Mouse (Mus musculus): ENCODE measurements around the gene Ppp1r9a.
A peak's percentile ranks its signal among the peaks of the same experiment; 100 is the strongest.

The Ppp1r9a gene

GRCm38 (mm10) chr6:5100347-5100746 lies 197.6 kb downstream of the Ppp1r9a start:
- no peak for DNase-seq (ENCODE audit: low spot score in 2 of 2)

GRCm38 (mm10) chr6:5102741-5103140 lies 200.0 kb downstream of the Ppp1r9a start:
- no peak for DNase-seq (ENCODE audit: low spot score in 2 of 2)

DNA sequence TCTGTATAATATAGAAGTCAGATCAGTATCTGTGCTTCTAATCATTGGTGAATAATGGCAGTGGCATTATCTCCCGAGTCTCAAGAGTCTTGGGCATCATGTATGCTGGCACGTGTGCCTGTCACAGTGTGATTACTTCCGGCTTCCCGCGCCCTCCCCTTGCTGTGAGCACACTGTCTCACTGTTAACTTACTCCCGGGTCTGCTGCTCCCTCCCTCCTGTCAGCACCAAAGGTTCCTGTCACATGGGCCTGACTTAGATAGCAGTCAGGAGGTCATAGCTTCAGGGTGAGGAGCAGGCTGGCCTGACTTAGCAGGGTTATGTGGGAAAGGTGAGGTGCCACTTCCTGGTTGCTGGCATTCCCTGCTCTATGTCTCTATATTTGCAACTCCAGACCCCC lies 201.1 kb downstream of the Ppp1r9a start:
- no peak for DNase-seq (ENCODE audit: low spot score in 2 of 2)

GRCm38 (mm10) chr6:5104238-5104637 lies 201.5 kb downstream of the Ppp1r9a start:
- DNase-seq (ENCODE audit: low spot score in 2 of 2) = no peak

GRCm38 (mm10) chr6:5108494-5108893 lies 205.8 kb downstream of the Ppp1r9a start:
- no peak for DNase-seq (ENCODE audit: low spot score in 2 of 2)

DNA sequence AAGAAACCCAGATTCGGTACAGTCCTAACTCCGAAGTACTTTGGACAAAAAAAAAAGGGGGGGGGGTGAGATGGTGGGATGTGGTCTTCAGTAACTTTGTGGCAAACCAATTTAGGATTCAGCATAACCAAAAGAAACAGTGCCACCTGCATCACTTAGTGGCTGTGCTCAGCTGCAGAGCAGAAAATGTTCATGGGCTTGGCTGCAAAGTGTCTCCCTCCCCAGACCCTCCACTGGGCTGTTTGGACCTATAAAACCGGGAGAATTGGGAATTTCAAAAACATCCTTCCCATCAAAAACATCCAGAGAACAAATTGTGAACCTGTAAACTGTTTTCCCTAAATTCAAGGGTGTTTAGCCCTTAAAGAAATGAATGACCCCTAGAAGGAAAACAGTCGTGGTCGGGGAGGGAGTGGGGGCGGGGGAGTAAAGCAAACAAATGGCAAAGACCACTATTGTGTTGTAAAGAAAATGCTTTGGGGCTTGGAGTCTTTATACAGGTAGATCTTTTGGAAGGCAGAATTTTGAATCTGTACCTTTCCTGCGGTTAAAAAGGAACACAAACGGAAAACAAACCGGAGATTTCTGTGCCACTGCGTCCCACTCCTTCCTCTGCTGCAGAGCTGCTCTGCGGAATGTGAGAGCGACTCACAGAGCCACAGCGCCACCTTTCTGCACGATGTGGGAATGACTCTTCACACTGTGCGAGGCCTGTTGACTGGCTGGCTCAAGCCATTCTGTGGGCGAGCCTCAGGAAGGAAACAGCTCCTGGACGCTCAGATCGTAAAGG lies 207.4 kb downstream of the Ppp1r9a start:
- peak; percentile 73 to 94 for DNase-seq (ENCODE audit: low spot score in 2 of 2)

DNA sequence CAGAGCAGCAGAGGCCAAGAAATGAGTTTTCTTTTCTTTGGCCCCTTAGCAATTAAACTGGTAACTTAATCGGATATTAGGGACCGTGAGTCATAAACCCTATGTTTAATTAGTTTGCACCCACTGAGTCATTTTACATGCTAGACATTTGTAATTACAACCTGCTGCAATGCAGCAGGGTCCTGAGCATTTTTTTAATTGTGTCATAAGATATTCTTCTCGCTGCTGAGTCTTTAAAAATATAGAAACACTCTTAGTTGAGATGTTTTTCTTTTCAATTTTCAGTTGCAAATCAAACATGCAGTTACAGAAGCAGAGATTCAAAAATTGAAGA lies 208.0 kb downstream of the Ppp1r9a start:
- no peak for DNase-seq (ENCODE audit: low spot score in 2 of 2)

- no peak for DNase-seq (ENCODE audit: low spot score in 2 of 2)
Measured at GRCm38 (mm10) chr6:5113103-5113502, 210.4 kb downstream of the Ppp1r9a start.

GRCm38 (mm10) chr6:5113734-5114133 lies 211.0 kb downstream of the Ppp1r9a start:
- DNase-seq (ENCODE audit: low spot score in 2 of 2) = no peak

DNA sequence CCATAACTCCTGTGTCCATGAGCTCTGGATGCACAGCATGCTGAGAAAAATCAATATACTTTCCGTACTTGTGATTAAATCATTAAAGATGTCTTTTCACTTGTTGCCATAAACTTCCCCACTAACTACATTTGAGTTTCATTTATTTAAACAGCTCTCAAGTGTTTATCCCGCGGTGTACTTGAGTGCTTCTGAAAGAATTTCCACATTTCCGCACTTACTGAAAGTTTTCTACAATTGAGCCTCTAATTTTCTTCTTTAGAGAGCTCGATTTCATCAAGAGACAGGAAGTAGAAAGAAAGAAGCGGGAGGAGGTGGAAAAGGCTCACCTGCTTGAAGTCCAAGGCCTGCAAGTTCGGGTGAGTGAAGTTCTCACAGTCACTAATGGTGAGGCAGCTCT lies 212.1 kb downstream of the Ppp1r9a start:
- DNase-seq (ENCODE audit: low spot score in 2 of 2) = no peak

DNA sequence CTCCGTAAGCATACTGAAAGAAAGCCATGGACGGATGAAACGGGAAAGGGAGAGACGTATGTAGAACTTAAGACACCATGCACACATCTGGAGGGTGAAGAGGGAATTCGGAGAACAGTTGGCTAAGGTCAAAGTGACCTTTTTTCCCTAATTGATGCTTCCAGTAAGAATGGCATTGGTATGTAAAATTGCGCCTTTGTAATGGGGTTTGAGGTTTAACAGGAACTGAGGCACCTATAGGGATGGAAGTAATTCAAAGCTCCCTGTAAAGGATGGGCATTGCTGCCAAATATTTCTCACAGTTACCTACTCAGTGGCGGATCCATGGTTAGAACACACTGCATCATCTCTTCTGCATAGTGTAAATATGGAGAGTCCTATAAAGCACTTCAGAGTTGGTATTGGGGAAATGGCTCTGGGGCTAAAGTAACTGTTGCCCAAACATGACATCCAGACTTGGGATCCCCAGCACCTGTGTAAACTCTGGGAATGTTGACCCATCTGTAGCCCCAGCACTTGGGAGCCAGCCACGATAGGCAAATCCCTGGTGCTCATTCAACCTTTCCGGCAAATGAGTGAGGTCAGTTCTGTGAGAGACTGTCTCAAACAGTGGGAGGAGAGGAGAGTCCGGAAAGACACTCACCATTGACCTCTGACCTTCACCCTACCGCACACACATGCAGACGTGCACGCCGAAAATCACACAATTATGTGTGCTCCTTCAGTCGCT lies 216.6 kb downstream of the Ppp1r9a start:
- DNase-seq (ENCODE audit: low spot score in 2 of 2) = no peak

GRCm38 (mm10) chr6:5120229-5120628 lies 217.5 kb downstream of the Ppp1r9a start:
- DNase-seq (ENCODE audit: low spot score in 2 of 2) = no peak

DNA sequence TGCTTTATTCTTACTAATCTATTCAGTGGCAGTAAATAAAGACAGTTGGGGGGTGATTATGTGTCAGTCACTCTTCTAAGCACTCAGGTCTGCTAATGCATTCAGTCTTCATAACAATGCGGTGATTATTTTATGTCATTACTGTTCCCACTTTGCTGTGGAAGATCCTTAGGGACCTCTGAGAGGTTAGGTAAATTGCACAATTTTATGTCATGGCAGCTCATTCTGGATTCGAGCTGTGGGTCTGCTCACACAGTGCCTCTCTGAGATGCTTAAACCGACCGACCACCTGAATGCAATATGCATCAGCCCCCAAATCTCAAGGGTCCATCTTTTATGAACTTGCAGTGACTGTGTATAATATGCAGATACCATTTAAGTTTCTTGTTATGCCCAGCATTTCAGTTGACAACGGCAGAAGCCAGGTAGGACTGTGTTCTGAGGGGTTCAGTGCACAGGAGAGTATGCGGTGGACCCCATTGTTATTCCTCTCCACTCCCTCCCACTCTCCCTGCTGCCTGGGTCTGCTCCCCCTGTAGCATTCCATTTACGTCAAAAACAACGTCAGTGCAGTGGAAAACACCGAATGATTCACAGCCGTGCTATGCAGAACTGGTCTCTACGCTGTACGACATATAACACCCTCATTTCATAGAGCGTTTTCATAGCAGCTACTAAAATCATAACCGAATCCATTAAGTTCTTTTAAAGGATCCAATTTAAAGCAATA lies 226.8 kb downstream of the Ppp1r9a start:
- DNase-seq (ENCODE audit: low spot score in 2 of 2) = no peak

- DNase-seq (ENCODE audit: low spot score in 2 of 2) = no peak
Measured at GRCm38 (mm10) chr6:5134986-5135385, 232.3 kb downstream of the Ppp1r9a start.

DNA sequence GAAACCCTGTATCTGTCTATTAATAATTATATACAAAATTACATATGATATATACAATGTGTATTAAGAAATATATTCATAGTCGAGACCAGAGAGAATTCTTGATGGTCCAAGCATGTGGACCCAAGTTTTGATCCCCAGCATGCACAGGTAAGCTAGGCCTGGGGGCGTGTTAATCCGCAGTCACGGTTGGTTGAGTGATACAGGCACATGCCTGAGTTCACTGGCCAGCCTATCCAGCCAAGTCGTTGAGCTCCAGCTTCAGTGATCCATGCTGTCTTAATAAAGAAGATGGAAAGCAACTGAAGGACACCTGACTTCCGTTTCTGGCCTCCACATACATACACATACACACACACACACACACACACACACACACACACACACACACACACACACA lies 233.3 kb downstream of the Ppp1r9a start:
- no peak for DNase-seq (ENCODE audit: low spot score in 2 of 2)

DNA sequence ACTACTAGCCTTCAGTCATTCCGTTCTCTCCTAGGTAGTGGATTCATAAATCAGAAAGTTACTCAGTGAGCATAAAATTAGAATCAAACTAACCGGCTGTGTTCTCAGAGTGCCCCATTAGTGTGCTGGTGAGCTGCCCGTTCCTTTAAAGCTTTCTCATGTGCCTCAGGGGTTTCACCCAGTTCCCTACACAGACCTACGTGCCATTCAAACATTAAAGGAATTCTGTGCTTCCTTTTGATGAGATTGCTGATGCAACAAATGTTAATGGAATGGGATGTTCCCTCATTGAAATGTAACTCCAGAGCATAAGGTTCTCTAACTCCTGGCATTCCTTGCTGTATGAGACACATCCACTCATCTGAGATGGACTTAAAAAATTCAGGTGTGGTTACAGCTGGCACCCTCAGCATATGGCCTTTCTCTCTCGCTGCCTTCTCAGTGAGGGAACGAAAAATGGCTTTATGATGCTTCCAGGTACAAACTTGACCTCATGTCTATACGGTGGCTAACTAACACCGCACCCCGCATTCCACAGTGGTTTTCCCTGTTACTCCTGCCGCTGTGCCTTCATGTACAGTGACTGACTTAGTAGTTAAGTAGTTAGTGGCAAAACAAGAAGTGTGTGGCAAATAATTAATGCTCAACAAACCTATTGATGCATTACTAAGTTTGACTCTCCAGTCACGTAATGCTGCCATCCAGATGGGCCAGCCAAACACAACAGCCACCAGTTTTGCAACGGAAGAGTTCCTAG lies 236.3 kb downstream of the Ppp1r9a start:
- no peak for DNase-seq (ENCODE audit: low spot score in 2 of 2)

DNA sequence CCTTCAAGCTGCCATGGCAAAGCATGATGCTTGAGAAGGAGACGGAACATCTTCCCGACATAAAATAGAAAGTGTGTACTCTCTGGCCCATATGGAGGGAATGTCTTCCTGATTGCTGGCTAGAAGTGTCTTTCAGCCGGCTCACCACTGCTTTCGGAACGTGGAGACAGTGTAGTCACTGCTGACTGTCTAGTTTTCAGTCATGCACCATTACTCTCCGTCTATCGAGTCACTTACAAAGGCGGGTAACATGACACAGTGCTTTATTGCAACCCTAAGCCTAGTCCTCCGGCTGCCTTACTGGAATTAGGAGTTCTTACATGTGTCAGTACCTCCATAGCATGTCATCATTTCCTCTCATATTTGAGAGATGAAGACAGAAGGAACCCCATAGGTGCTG lies 236.9 kb downstream of the Ppp1r9a start:
- no peak for DNase-seq (ENCODE audit: low spot score in 2 of 2)

DNA sequence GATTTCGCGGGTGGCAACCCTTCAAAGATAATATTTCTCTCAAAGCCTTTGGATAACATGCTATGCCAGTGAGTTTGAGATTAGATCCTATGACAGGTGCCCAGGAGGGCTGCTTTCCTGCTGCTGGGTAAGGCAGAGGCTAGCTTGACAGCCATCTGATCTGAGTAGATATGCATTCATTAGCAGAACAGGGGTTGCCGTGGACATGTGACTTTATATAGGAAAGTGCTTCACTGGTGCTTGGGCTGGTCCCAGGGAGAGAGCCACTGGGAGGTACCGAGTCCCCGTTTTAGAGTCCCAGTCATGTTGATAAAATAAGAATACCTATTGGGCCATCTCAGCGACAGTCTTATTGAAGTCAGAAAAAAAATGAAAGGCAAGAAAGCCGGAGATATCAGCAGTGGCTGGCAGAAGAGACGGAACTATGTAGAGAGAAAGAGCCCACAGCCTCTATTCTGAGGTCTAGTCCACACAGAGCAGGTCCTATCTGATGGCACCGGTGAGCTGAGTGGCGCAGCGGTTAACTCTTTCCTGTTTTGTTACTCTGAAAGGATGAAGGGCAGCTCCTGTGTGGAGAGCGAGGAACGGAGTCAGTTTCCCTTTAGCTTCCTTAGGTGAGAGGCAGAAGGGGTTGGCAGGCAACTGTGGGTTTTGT lies 244.9 kb downstream of the Ppp1r9a start:
- DNase-seq (ENCODE audit: low spot score in 2 of 2) = no peak

GRCm38 (mm10) chr6:5149941-5150340 lies 247.2 kb downstream of the Ppp1r9a start:
- DNase-seq (ENCODE audit: low spot score in 2 of 2) = no peak

GRCm38 (mm10) chr6:5151171-5151570 lies 248.5 kb downstream of the Ppp1r9a start:
- DNase-seq (ENCODE audit: low spot score in 2 of 2) = no peak

DNA sequence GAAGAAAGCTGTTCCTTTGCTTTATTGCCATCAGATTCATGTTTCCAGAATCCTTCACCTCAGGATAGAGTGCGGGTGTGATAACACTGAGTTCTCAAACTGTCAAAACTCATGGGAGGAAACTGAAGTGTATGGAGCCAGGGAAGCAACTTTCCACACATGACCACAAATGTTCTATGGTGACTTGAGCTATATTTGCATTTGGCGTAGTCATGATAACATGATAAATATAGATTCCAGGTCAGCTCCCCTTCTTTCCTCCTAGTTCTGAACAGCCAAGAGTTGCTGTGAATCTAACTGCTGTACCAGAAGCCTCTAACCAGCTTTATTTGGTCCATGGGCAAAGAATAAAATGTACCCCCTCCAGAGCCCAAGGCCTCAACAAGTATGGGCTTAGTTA lies 249.5 kb downstream of the Ppp1r9a start:
- no peak for DNase-seq (ENCODE audit: low spot score in 2 of 2)

DNA sequence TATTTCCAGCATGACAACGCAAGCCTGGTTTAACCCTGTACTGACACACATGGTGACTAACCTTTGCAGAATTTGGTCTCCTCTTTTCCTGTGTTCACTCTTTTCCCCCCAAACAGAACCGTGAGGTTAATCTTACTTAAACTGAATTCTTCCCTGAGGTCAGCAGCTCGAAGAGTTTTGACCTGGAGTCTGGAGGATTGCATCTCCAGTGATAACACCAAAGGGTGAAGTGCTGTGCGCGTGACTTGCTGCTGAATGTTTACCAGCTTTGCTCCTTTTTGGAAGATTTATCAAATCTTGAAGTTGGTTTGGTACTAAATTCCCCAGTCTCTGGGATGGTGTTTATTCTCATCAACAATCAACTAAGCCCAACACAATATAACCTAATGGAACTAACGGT lies 252.1 kb downstream of the Ppp1r9a start:
- no peak for DNase-seq (ENCODE audit: low spot score in 2 of 2)

All from left cerebral cortex, adult 9 months (tissue).